Comparison of ENCODE assay signal across 9 mouse cellular contexts in genomic region chr3:65973501-65974231, GRCm38 (mm10). TPM values are rescaled to one million over a fixed set of nuclear protein-coding genes. Genes with fewer than 3 reads are reported as not detected.
A peak's percentile ranks its signal among the peaks of the same experiment; 100 is the strongest.
DNase-seq lines count a peak whose midpoint lies in the region; ATAC-seq and TF ChIP-seq lines count a peak whose summit lies in the region.
"Had no signal": no experiment of that assay in that cellular context is flagged by ENCODE, and none has a peak within 500 bp of the region (broad histone marks: within the 10 kb centered on the region; RNA-seq: fewer than 3 reads in every experiment).

No protein-coding gene starts in this region.

- no peak for TF ChIP-seq POLR2A in myocyte (IDR thresholded peaks at IDR 0.05; ENCODE audit: insufficient read length, low read depth)

- peak overlapping the region; percentile 8 for H3ac ChIP-seq in myocyte (ENCODE audit: control insufficient read depth, insufficient read length)

- no peaks in the 10 kb centered on the region for H3K9me3 ChIP-seq in kidney, postnatal 0 days (replicated peaks; ENCODE audit: low read length)
- H3K9me3 ChIP-seq in embryonic facial prominence, embryonic 10.5 days = no peaks in the 10 kb centered on the region
- H3K9me3 ChIP-seq in intestine, embryonic 16.5 days (ENCODE audit: control insufficient read depth, low read length) = no peaks in the 10 kb centered on the region

- no peak for TF ChIP-seq CTCF in kidney, postnatal 0 days (IDR thresholded peaks at IDR 0.05; ENCODE audit: low read depth)

- no peaks in the 10 kb centered on the region for H3K27me3 ChIP-seq in kidney, postnatal 0 days (ENCODE audit: insufficient read depth, low read length)
- H3K27me3 ChIP-seq in embryonic facial prominence, embryonic 10.5 days (replicated peaks; ENCODE audit: low read depth, poor library complexity, severe bottlenecking) = no peaks in the 10 kb centered on the region
- H3K27me3 ChIP-seq in intestine, embryonic 16.5 days (replicated peaks; ENCODE audit: control insufficient read depth, insufficient read depth, low read length) = no peaks in the 10 kb centered on the region
- no peaks in the 10 kb centered on the region for H3K27me3 ChIP-seq in myocyte (ENCODE audit: control insufficient read depth, insufficient read depth, insufficient read length)

- no peak for DNase-seq in kidney, postnatal 0 days (ENCODE audit: low spot score)
- DNase-seq in kidney, postnatal 36 days = no peak
- no peak for DNase-seq in embryonic facial prominence, embryonic 10.5 days (ENCODE audit: low spot score)
- DNase-seq in spleen, postnatal 4 days (ENCODE audit: low spot score in 2 of 2) = no peak
- DNase-seq in cerebellum, postnatal 4 days (ENCODE audit: low spot score in 2 of 2) = no peak
- no peak for DNase-seq in embryo, embryonic 10 days (ENCODE audit: low spot score)
- DNase-seq: kidney, adult 18-20 months had no signal

- peak overlapping the region; percentile 62 for H3K4me3 ChIP-seq in kidney, postnatal 0 days (replicated peaks; ENCODE audit: low read depth, low read length)
- H3K4me3 ChIP-seq in embryonic facial prominence, embryonic 10.5 days = peak overlapping the region; percentile 71
- peak overlapping the region; percentile 71 for H3K4me3 ChIP-seq in intestine, embryonic 16.5 days (ENCODE audit: low read length)
- H3K4me3 ChIP-seq in myocyte = peak overlapping the region; percentile 46

- 25% methylated on average over 8 of the region's 8 CpGs for WGBS in kidney, postnatal 0 days
- 47% methylated on average over 8 of the region's 8 CpGs for WGBS in embryonic facial prominence, embryonic 10.5 days
- 26% methylated on average over 8 of the region's 8 CpGs for WGBS in intestine, embryonic 16.5 days

- peak overlapping the region; percentile 99 for H3K27ac ChIP-seq in kidney, postnatal 0 days
- peak overlapping the region; percentile 95 for H3K27ac ChIP-seq in embryonic facial prominence, embryonic 10.5 days (replicated peaks)
- H3K27ac ChIP-seq in intestine, embryonic 16.5 days (ENCODE audit: low read length) = peak overlapping the region; percentile 100

- no peaks in the 10 kb centered on the region for H3K79me2 ChIP-seq in myocyte (ENCODE audit: control insufficient read depth, insufficient read depth)

- H3K4me1 ChIP-seq in kidney, postnatal 0 days (replicated peaks; ENCODE audit: insufficient read depth, low read length) = peaks cover 8% of the 10 kb centered on the region; the same call in 1 of the 2 replicates
- H3K4me1 ChIP-seq in embryonic facial prominence, embryonic 10.5 days = peaks cover 33% of the 10 kb centered on the region
- H3K4me1 ChIP-seq in intestine, embryonic 16.5 days (ENCODE audit: control insufficient read depth, insufficient read depth, low read length) = 0 out of 2 replicates have a peak, but pooled peaks cover 3% of the 10 kb centered on the region

- peak overlapping the region; percentile 71 for H3K4me2 ChIP-seq in kidney, postnatal 0 days (ENCODE audit: low read length)
- H3K4me2 ChIP-seq in intestine, embryonic 16.5 days (ENCODE audit: low read depth, low read length) = peak overlapping the region; percentile 69
- H3K4me2 ChIP-seq in myocyte (ENCODE audit: low read depth) = peak overlapping the region; percentile 78

- no peaks in the 10 kb centered on the region for H3K36me3 ChIP-seq in kidney, postnatal 0 days (ENCODE audit: insufficient read depth, low read length)
- H3K36me3 ChIP-seq in embryonic facial prominence, embryonic 10.5 days (replicated peaks) = no peaks in the 10 kb centered on the region
- H3K36me3 ChIP-seq in intestine, embryonic 16.5 days (ENCODE audit: control insufficient read depth, insufficient read depth, low read length) = no peaks in the 10 kb centered on the region
- no peaks in the 10 kb centered on the region for H3K36me3 ChIP-seq in myocyte (ENCODE audit: control insufficient read depth, insufficient read depth)

- H3K9ac ChIP-seq in kidney, postnatal 0 days (ENCODE audit: low read depth, low read length) = peak overlapping the region; percentile 71
- peak overlapping the region; percentile 84 for H3K9ac ChIP-seq in intestine, embryonic 16.5 days (ENCODE audit: low read depth, low read length)

- ATAC-seq in kidney, postnatal 0 days (replicated peaks; ENCODE audit: low FRiP score, low read depth) = no peak
- ATAC-seq in intestine, embryonic 16.5 days = 0 out of 2 replicates have a peak, but pooled peaks have one; percentile 2

TF ChIP-seq in myocyte, 11 proteins besides CTCF, POLR2A, EP300 and RAD21:
- no peak for TF ChIP-seq TCF3 (IDR thresholded peaks at IDR 0.05; ENCODE audit: insufficient read length, low read depth)
- no peak for TF ChIP-seq REST (IDR thresholded peaks at IDR 0.05; ENCODE audit: insufficient read depth, insufficient read length)
- TF ChIP-seq TCF12 (IDR thresholded peaks at IDR 0.05; ENCODE audit: insufficient read depth, poor library complexity, severe bottlenecking) = no peak
- TF ChIP-seq MAX (IDR thresholded peaks at IDR 0.05; ENCODE audit: low read depth) = no peak
- TF ChIP-seq USF1 (IDR thresholded peaks at IDR 0.05; ENCODE audit: low read depth) = no peak

RNA-seq across cellular contexts. Expression of gene Ccnl1, which starts 15.6 kb away (rescaled TPM):
- 82.6 and 88.2 TPM in 2 replicates for polyA plus RNA-seq in kidney, postnatal 0 days (2015; fragmentation: Nextera tagmentation; extraction: Ambion mirVana)
- 102 and 104 TPM in 2 replicates for polyA plus RNA-seq in embryonic facial prominence, embryonic 10.5 days (2016; fragmentation: Nextera tagmentation; extraction: Ambion mirVana)
- 81.6 and 82.4 TPM in 2 replicates for polyA plus RNA-seq in intestine, embryonic 16.5 days (2015; fragmentation: Nextera tagmentation; extraction: Ambion mirVana)
- 12.8 TPM for polyA plus RNA-seq in myocyte (2012; fragmentation: generic; extraction: Trizol)
